Mouse (Mus musculus): ENCODE results near the gene Ifna4. TPM values are rescaled to one million over a fixed set of nuclear protein-coding genes. Genes with fewer than 3 reads are reported as not detected.
A peak's percentile ranks its signal among the peaks of the same experiment; 100 is the strongest.

The Ifna4 gene
- polyA plus RNA-seq, 1 experiment from 2014 or later = not detected

DNA sequence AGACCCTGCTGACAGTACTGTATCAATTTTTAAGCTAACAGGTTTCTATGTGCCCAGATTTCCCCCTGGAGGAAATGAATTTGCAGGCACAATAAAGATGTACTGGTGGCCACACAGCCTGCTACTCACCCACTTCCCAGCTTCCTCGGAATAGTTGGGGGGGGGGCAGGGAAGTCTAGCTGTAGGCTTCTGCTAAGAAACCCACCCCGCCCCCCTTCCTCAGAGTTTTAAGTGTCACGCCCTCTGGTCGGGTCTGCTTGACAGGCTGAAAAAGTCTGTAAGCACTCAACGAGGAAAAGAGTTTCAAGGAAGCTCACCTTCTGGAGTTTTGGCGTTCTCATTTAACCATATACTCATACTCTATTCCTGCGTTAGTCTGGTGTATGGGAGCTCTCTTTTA is 21.6 kb downstream of the Ifna4 start:
- H3K27ac ChIP-seq = no peak overlapping the region
- H3K4me3 ChIP-seq (replicated peaks; ENCODE audit: low read depth, low read length) = no peak overlapping the region
- 8% methylated on average over 7 of the region's 7 CpGs for WGBS
- no peaks in the 10 kb centered on the region for H3K36me3 ChIP-seq (ENCODE audit: insufficient read depth, low read length)
- DNase-seq (ENCODE audit: low spot score) (no peak), ATAC-seq (replicated peaks; ENCODE audit: low FRiP score, low read depth) (no peak)
- H3K9me3 ChIP-seq (replicated peaks; ENCODE audit: low read length) = no peaks in the 10 kb centered on the region
- no peak overlapping the region for H3K9ac ChIP-seq (ENCODE audit: low read depth, low read length)
- H3K4me2 ChIP-seq (ENCODE audit: low read length) = peak overlapping the region; percentile 13; the same call in 1 of the 2 replicates
- TF ChIP-seq CTCF (IDR thresholded peaks at IDR 0.05; ENCODE audit: low read depth) = no peak
- H3K4me1 ChIP-seq (replicated peaks; ENCODE audit: insufficient read depth, low read length) = no peaks in the 10 kb centered on the region
- H3K27me3 ChIP-seq (ENCODE audit: insufficient read depth, low read length) = peaks cover 4% of the 10 kb centered on the region; the same call in 1 of the 2 replicates

DNA sequence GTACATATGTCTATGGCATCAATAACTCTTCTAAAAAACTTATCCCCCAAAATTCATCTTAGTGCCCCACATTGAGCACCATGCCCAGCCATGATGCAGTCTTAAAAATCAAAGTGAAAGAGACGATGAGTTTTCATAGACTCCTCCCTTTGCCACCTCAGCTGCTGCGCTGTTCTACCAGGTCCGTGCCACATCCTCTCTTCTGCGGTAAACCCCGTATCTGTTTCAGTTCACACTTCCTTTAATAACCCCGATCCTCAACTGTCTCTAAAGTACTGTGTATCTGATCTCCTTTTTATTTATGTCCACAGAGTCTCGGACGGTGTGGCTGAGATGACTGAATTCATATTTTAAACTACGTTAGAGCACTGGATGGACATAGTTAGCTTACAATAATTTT is 22.9 kb downstream of the Ifna4 start:
- Histone ChIP-seq H3K27ac (no peak overlapping the region), H3K9ac (ENCODE audit: low read depth, low read length) (no peak overlapping the region), H3K36me3 (ENCODE audit: insufficient read depth, low read length) (no peaks in the 10 kb centered on the region), H3K27me3 (ENCODE audit: insufficient read depth, low read length) (peaks cover 4% of the 10 kb centered on the region; the same call in 1 of the 2 replicates), H3K4me3 (replicated peaks; ENCODE audit: low read depth, low read length) (no peak overlapping the region), H3K9me3 (replicated peaks; ENCODE audit: low read length) (no peaks in the 10 kb centered on the region), H3K4me2 (ENCODE audit: low read length) (no peak overlapping the region), H3K4me1 (replicated peaks; ENCODE audit: insufficient read depth, low read length) (no peaks in the 10 kb centered on the region)
- 62% methylated on average over 9 of the region's 9 CpGs for whole genome bisulfite sequencing
- TF ChIP-seq CTCF (IDR thresholded peaks at IDR 0.05; ENCODE audit: low read depth) = no peak
- ATAC-seq (replicated peaks; ENCODE audit: low FRiP score, low read depth) (no peak), DNase-seq (ENCODE audit: low spot score) (no peak)

GRCm38 (mm10) chr4:88865011-88865569 is 23.4 kb downstream of the Ifna4 start:
- ATAC-seq (replicated peaks; ENCODE audit: low FRiP score, low read depth) = no peak
- 44% methylated on average over 6 of the region's 6 CpGs for WGBS

GRCm38 (mm10) chr4:88867366-88867925 is 25.8 kb downstream of the Ifna4 start:
- WGBS = 5% methylated on average over 8 of the region's 8 CpGs
- DNase-seq (ENCODE audit: low spot score) = peak; percentile 85
- TF ChIP-seq CTCF (IDR thresholded peaks at IDR 0.05; ENCODE audit: low read depth) = peak; percentile 91
- H3K27me3 ChIP-seq (ENCODE audit: insufficient read depth, low read length) = peaks cover 4% of the 10 kb centered on the region; the same call in 1 of the 2 replicates
- H3K36me3 ChIP-seq (ENCODE audit: insufficient read depth, low read length) = no peaks in the 10 kb centered on the region
- H3K27ac ChIP-seq = no peak overlapping the region
- H3K4me1 ChIP-seq (replicated peaks; ENCODE audit: insufficient read depth, low read length) = no peaks in the 10 kb centered on the region
- peak overlapping the region; percentile 58; the same call in 1 of the 2 replicates for H3K9ac ChIP-seq (ENCODE audit: low read depth, low read length)
- ATAC-seq (replicated peaks; ENCODE audit: low FRiP score, low read depth) = peak; percentile 66
- no peaks in the 10 kb centered on the region for H3K9me3 ChIP-seq (replicated peaks; ENCODE audit: low read length)
- peak overlapping the region; percentile 55; the same call in 1 of the 2 replicates for H3K4me3 ChIP-seq (replicated peaks; ENCODE audit: low read depth, low read length)
- H3K4me2 ChIP-seq (ENCODE audit: low read length) = peak overlapping the region; percentile 88

More at GRCm38 (mm10) chr4:88865011-88865569, 23.4 kb downstream of the Ifna4 start:
- peaks cover 4% of the 10 kb centered on the region; the same call in 1 of the 2 replicates for H3K27me3 ChIP-seq (ENCODE audit: insufficient read depth, low read length)
- no peak overlapping the region for H3K9ac ChIP-seq (ENCODE audit: low read depth, low read length)
- no peaks in the 10 kb centered on the region for H3K36me3 ChIP-seq (ENCODE audit: insufficient read depth, low read length)
- H3K9me3 ChIP-seq (replicated peaks; ENCODE audit: low read length) = no peaks in the 10 kb centered on the region
- H3K4me1 ChIP-seq (replicated peaks; ENCODE audit: insufficient read depth, low read length) = no peaks in the 10 kb centered on the region
- no peak overlapping the region for H3K4me3 ChIP-seq (replicated peaks; ENCODE audit: low read depth, low read length)
- no peak for TF ChIP-seq CTCF (IDR thresholded peaks at IDR 0.05; ENCODE audit: low read depth)
- no peak for DNase-seq (ENCODE audit: low spot score)
- no peak overlapping the region for H3K27ac ChIP-seq
- H3K4me2 ChIP-seq (ENCODE audit: low read length) = no peak overlapping the region

- DNase-seq (ENCODE audit: low spot score) = peak; percentile 50
- 8% methylated on average over 30 of the region's 31 CpGs for WGBS
- peaks cover 4% of the 10 kb centered on the region; the same call in 1 of the 2 replicates for H3K27me3 ChIP-seq (ENCODE audit: insufficient read depth, low read length)
- TF ChIP-seq CTCF (IDR thresholded peaks at IDR 0.05; ENCODE audit: low read depth) = no peak
- H3K4me2 ChIP-seq (ENCODE audit: low read length) = peak overlapping the region; percentile 88
- H3K4me3 ChIP-seq (replicated peaks; ENCODE audit: low read depth, low read length) = peak overlapping the region; percentile 55
- no peaks in the 10 kb centered on the region for H3K4me1 ChIP-seq (replicated peaks; ENCODE audit: insufficient read depth, low read length)
- H3K9ac ChIP-seq (ENCODE audit: low read depth, low read length) = peak overlapping the region; percentile 58; the same call in 1 of the 2 replicates
- no peaks in the 10 kb centered on the region for H3K9me3 ChIP-seq (replicated peaks; ENCODE audit: low read length)
- no peaks in the 10 kb centered on the region for H3K36me3 ChIP-seq (ENCODE audit: insufficient read depth, low read length)
- ATAC-seq (replicated peaks; ENCODE audit: low FRiP score, low read depth) = peak; percentile 52
- H3K27ac ChIP-seq = no peak overlapping the region
These were observed 26.6 kb downstream of the Ifna4 start for GRCm38 (mm10) chr4:88867926-88868911.

DNA sequence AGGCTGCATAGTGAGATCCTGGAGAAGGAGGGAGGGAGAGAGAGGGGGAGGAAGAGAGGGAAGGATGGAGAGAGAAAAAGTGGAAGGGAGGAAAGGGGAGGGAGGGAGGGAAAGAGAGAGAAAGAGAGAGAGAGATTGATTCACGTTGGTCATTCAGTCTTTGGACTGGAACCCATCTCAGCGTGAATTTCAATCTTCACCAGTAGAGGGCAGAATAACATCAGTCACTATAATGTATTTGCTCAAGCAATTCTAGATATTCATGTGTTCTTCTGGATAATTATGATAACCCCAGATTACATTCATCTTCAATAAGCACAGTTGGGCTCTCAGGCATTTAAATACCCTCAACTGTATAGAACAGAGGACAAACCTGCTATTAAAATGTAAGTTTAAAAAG is 31.0 kb downstream of the Ifna4 start:
- TF ChIP-seq CTCF (IDR thresholded peaks at IDR 0.05; ENCODE audit: low read depth) = peak; percentile 79
- DNase-seq (ENCODE audit: low spot score) = peak; percentile 67

More for the DNA sequence above, 31.0 kb downstream of the Ifna4 start:
- no peak for ATAC-seq (replicated peaks; ENCODE audit: low FRiP score, low read depth)
- H3K9ac ChIP-seq (ENCODE audit: low read depth, low read length) = no peak overlapping the region
- no peaks in the 10 kb centered on the region for H3K27me3 ChIP-seq (ENCODE audit: insufficient read depth, low read length)
- no peaks in the 10 kb centered on the region for H3K36me3 ChIP-seq (ENCODE audit: insufficient read depth, low read length)
- H3K4me3 ChIP-seq (replicated peaks; ENCODE audit: low read depth, low read length) = no peak overlapping the region
- 0% methylated on average over 2 of the region's 2 CpGs for WGBS
- no peaks in the 10 kb centered on the region for H3K4me1 ChIP-seq (replicated peaks; ENCODE audit: insufficient read depth, low read length)
- no peak overlapping the region for H3K4me2 ChIP-seq (ENCODE audit: low read length)
- no peak overlapping the region for H3K27ac ChIP-seq
- H3K9me3 ChIP-seq (replicated peaks; ENCODE audit: low read length) = no peaks in the 10 kb centered on the region

Data from kidney, postnatal 0 days (tissue).